Mouse (Mus musculus) T-cell, adult 66 days (primary cell): ENCODE measurements around the gene Pank3. TPM values are rescaled to one million over a fixed set of nuclear protein-coding genes. Genes with fewer than 3 reads are reported as not detected.

ENCODE experiments used
- total RNA-seq, 2 experiments: library from RNA; stranded (reverse); gene quantifications; 3 replicates in 1 of 2; 4 replicates in 1 of 2; pipeline ENCODE4 v1.2.4; 2023

Gene Pank3
- total RNA-seq, result 10 to 100 TPM; 22.3 to 26.9 TPM

DNA sequence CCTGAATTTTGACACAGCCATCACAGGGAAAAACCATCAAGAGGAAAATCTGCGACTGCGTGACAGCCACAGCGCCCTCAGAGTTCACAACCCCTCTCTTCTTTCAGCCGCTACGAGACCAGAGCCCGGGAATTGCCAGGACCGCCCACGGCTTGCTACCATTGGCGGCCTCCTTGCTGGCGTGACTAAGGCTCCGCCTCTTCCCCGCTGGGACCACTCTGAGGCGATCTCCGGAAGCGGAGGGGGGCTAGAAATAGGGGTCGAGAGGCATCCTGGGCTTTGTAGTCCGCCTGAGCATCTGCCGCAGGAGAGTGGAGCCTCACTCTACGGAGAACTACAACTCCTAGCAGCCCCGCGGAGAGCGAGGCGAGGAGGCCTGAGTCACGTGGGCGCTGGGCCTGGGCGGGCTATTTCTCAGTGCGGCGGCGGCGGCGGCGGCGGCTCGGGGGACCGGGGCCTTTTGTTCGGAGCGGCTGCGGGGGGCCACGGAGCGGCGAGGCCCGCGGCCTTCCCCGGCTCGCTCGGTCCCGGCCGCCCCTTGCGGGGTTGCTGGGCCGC, at the start of gene Pank3:
TSS of gene Pank3 (plus strand) at position 297 of the 558 bp plus-strand sequence.

DNA sequence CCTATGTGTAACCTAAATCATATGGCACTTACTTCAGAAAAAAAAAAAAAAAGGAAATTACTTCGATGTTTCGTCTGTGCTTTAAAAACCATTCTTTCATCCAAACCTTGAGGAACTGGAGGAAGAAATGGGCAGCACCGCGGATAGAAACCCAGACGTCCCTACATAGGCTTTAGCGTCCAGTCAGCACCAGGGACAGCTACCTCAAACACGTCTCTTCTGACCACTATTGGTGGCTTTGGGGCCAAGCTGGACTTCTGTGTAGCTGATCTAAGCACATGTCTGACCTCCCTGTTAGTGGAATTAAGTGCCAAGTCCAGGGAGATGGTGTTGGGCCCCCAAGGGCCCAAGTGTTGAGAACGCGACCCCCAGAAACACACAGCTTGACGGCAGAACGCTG, 29.6 kb downstream of the Pank3 start, which contains the start of gene Fbll1:
TSS of gene Fbll1 (minus strand) at position 11 of the 400 bp plus-strand sequence.

DNA sequence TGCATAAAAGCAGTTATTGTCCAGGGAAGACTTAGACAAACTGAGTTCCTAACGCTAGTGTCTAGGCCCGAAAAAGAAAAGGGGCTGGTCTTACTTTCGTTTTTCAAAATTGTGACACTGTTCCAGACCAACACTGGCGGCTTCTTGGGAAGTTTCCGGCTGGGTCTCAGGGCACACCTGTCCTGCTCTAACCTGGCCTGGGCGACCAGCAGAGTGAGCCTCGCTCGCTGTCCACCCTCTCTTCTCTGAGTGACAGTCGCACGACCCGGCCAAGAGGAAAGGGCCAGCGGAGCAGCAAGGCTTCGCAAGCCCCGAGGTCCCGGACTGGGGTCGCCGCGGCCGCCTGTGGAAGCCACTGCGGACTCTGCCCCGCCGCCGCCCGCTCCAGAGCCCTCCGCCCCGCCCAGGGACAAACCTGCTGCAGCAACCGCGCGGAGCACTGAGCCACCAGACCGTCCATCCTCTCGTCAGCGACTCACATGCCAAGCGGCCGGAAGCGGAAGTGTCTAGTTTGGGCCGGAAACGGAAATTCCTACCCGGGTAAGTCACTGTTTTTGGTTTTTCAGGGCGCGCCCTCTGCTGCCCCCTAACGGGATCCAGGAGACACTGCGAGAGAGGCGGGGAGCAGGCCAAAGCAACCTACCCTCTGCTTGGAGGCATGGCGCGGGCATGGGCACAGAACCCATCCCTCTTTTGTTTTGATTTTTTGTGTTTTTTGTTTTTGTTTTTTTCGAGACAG, 64.9 kb downstream of the Pank3 start, which contains the start of gene Rars:
TSS of gene Rars (minus strand) at position 485 of the 739 bp plus-strand sequence.

Other genes with a start within 250 kb of the Pank3 start
- under 1 TPM in 1 of 2 experiments, not detected in 1; 0.39 TPM for gene Fbll1, start 29.4 kb downstream of the Pank3 start, total RNA-seq
- gene Rars, start 65.0 kb downstream of the Pank3 start, total RNA-seq, result 10 to 100 TPM; 71.6 to 72.0 TPM
- gene Wwc1, start 211.0 kb downstream of the Pank3 start, total RNA-seq, result 1 to 10 TPM in 1 of 2 experiments, under 1 TPM in 1; 0.92 to 1.6 TPM